Mouse (Mus musculus): ENCODE measurements around the gene Hoxa7. TPM values are rescaled to one million over a fixed set of nuclear protein-coding genes. Genes with fewer than 3 reads are reported as not detected.

The Hoxa7 gene
- polyA plus RNA-seq, 1 experiment from 2014 or later, result 102 TPM

DNA sequence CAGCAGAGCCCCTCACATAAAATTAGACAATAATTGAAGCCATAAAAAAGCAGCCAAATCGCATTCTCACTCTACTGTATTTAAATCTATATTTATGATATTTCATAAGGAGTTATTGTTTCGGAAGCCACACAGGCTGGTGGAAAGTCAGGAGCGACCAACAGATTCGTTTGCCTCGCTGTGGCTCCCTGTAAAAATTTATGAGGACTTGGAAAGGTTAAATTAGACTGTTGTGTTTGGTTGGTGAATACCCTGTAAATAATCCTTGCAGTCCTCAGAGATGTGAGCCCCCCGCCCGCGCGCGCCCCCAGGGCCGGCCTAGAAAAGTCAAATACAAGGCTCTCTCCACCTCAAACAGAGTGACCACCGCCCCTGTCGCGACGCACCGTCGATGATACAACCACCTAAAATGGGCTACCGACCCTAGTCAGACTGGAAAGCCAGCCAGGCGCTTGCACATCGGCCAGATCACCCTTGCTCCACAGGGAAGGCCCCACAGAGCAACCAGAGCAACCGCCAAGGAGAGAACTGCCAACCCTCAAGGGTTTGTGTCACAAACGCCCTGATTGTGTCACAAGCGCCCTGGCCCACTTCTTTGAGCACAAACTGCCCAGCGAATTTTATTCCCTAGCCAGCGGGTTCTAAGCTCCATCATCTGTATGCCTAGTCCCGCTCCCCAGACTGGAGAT, 5.1 kb upstream of the Hoxa7 start:
- under 1% methylated on average over 26 of the region's 26 CpGs for WGBS
- Histone ChIP-seq H3K4me3 (peak overlapping the region; percentile 82), H3K27ac (peak overlapping the region; percentile 90)

GRCm38 (mm10) chr6:52225612-52226568, 4.2 kb upstream of the Hoxa7 start:
- Histone ChIP-seq H3K27me3 (replicated peaks) (peaks cover 17% of the 10 kb centered on the region), H3K9me3 (no peaks in the 10 kb centered on the region), H3K4me3 (peak overlapping the region; percentile 82), H3K36me3 (no peaks in the 10 kb centered on the region), H3K4me1 (peaks cover 19% of the 10 kb centered on the region), H3K9ac (peak overlapping the region; percentile 100), H3K4me2 (replicated peaks) (peak overlapping the region; percentile 99), H3K27ac (peak overlapping the region; percentile 90)
- WGBS, result under 1% methylated on average over 69 of the region's 69 CpGs
- peak; percentile 46 for ATAC-seq (ENCODE audit: low FRiP score, low read depth)

More for the DNA sequence above, 5.1 kb upstream of the Hoxa7 start:
- Histone ChIP-seq H3K36me3 (no peaks in the 10 kb centered on the region), H3K27me3 (replicated peaks) (peaks cover 17% of the 10 kb centered on the region), H3K9ac (peak overlapping the region; percentile 100), H3K4me1 (peaks cover 15% of the 10 kb centered on the region; the same call in 1 of the 2 replicates), H3K4me2 (replicated peaks) (peak overlapping the region; percentile 99), H3K9me3 (no peaks in the 10 kb centered on the region)
- ATAC-seq (ENCODE audit: low FRiP score, low read depth), result no peak; the same call in 1 of the 2 replicates

DNA sequence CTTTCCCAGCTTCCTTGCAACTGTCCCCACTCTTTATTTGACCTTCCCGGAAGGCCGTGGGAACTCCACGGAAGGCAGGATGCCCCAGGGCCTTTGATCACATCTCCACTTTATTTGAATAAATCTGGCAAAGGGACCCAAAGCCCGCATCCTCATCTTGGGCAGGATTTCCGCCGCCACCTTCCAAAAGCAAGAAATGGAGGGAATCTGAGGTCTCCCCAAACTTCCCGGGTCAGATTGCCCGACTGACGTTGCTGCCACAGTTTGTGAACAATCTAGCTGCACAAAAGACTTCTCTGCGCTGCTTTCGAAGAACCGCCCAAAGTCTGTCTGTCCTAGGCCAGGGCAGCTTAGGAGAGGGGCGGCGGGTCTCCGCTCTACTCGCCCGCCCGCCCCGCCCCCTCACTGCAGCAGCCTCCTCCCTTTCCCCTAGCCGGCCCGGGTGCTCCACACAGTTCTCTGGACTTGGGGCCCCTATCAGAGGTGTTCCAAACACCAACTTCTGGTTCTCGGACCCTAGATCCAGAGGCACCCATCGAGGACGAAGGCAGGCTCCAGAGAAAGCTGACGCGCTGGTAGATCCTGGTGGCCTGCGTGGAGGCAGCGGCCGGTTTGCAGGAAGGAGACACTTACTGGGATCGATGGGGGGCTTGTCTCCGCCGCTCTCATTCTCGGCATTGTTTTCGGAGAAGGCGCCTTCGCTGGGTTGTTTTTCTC, 3.4 kb upstream of the Hoxa7 start:
- no peaks in the 10 kb centered on the region for H3K9me3 ChIP-seq
- under 1% methylated on average over 36 of the region's 36 CpGs for WGBS
- peaks cover 12% of the 10 kb centered on the region; the same call in 1 of the 2 replicates for H3K27me3 ChIP-seq (replicated peaks)
- peaks cover 16% of the 10 kb centered on the region for H3K4me1 ChIP-seq
- peak overlapping the region; percentile 82 for H3K4me3 ChIP-seq
- H3K9ac ChIP-seq, result peak overlapping the region; percentile 100
- peak overlapping the region; percentile 90 for H3K27ac ChIP-seq
- peak overlapping the region; percentile 99 for H3K4me2 ChIP-seq (replicated peaks)
- no peak for ATAC-seq (ENCODE audit: low FRiP score, low read depth)
- H3K36me3 ChIP-seq, result no peaks in the 10 kb centered on the region

GRCm38 (mm10) chr6:52223939-52224760, 2.5 kb upstream of the Hoxa7 start:
- Histone ChIP-seq H3K36me3 (no peaks in the 10 kb centered on the region), H3K27ac (peak overlapping the region; percentile 90), H3K4me3 (peak overlapping the region; percentile 82), H3K9me3 (no peaks in the 10 kb centered on the region), H3K4me2 (replicated peaks) (peak overlapping the region; percentile 99), H3K27me3 (replicated peaks) (peaks cover 12% of the 10 kb centered on the region; the same call in 1 of the 2 replicates), H3K4me1 (peaks cover 20% of the 10 kb centered on the region), H3K9ac (peak overlapping the region; percentile 100)
- no peak for ATAC-seq (ENCODE audit: low FRiP score, low read depth)
- 1% methylated on average over 24 of the region's 24 CpGs for WGBS

GRCm38 (mm10) chr6:52222729-52223128, 1.1 kb upstream of the Hoxa7 start:
- Histone ChIP-seq H3K27ac (peak overlapping the region; percentile 99), H3K9ac (peak overlapping the region; percentile 100), H3K27me3 (replicated peaks) (peaks cover 12% of the 10 kb centered on the region; the same call in 1 of the 2 replicates), H3K36me3 (no peaks in the 10 kb centered on the region), H3K9me3 (no peaks in the 10 kb centered on the region), H3K4me3 (peak overlapping the region; percentile 82), H3K4me1 (peaks cover 32% of the 10 kb centered on the region), H3K4me2 (replicated peaks) (peak overlapping the region; percentile 99)
- WGBS, result 6% methylated on average over 13 of the region's 13 CpGs
- ATAC-seq (ENCODE audit: low FRiP score, low read depth), result no peak

DNA sequence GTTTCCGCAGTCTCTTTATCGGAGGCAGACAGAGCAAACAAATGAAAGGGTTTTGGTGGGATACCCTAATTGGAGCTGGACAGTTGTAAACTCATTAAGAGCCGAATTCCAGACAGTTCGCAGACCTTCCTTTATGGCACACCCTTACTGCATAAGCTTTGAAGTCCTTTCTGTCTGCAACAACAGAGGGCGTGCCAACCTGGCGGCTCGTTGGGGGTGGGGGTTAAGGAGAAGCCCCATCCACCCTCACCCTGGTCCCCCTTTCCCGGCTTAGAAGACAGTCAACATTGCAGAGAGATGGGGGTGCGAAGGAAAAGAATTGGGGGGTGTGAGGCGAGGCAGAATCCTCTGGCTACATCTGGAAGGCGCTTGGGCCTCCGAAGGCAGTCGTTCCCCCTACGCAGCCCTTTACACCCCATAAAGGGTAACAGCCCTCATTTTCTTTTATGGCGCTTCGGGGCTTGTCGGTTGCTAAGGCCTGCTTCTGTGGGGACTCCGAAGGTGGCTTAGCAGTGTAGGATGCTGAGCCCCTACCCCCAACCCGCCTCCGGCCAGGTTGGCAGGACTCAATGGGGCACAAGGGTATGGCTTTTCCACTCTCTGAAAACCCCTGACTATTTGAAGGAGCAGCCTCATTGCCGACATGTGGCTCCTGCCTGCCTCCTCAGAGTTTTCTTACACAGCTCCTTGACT, 485 bp upstream of the Hoxa7 start:
- Histone ChIP-seq H3K4me1 (peaks cover 34% of the 10 kb centered on the region), H3K9me3 (no peaks in the 10 kb centered on the region), H3K27me3 (replicated peaks) (peaks cover 12% of the 10 kb centered on the region; the same call in 1 of the 2 replicates), H3K4me2 (replicated peaks) (peak overlapping the region; percentile 99), H3K9ac (peak overlapping the region; percentile 100), H3K4me3 (peak overlapping the region; percentile 82), H3K27ac (peak overlapping the region; percentile 99), H3K36me3 (no peaks in the 10 kb centered on the region)
- 2% methylated on average over 21 of the region's 21 CpGs for WGBS
- peak; percentile 31 for ATAC-seq (ENCODE audit: low FRiP score, low read depth)

DNA sequence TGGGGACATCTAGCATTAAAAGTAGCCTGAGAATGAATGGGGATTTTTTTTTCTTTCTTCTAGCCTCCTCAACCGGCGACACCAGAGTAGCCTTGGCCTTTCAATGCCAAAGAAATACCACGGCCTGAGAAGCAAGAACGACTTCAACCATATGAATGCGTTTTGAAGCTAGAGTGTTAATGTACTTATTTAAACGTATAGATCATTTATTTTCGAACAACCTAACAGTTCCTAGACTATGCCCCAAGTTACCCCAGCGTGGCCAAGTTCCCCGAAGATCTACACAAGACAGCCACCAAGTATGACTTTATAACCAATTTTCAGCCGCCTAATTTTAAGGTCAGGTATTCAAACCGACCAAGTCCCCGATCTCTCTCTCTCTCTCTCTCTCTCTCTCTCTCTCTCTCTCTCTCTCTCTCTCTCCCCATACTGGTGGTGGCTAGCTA, 766 bp downstream of the Hoxa7 start:
- WGBS, result under 1% methylated on average over 12 of the region's 12 CpGs
- H3K4me1 ChIP-seq, result peaks cover 33% of the 10 kb centered on the region
- H3K9ac ChIP-seq, result peak overlapping the region; percentile 100
- ATAC-seq (ENCODE audit: low FRiP score, low read depth), result no peak
- peaks cover 8% of the 10 kb centered on the region; the same call in 1 of the 2 replicates for H3K27me3 ChIP-seq (replicated peaks)
- peak overlapping the region; percentile 99 for H3K27ac ChIP-seq
- no peaks in the 10 kb centered on the region for H3K36me3 ChIP-seq
- peak overlapping the region; percentile 82 for H3K4me3 ChIP-seq
- no peaks in the 10 kb centered on the region for H3K9me3 ChIP-seq
- peak overlapping the region; percentile 99 for H3K4me2 ChIP-seq (replicated peaks)

DNA sequence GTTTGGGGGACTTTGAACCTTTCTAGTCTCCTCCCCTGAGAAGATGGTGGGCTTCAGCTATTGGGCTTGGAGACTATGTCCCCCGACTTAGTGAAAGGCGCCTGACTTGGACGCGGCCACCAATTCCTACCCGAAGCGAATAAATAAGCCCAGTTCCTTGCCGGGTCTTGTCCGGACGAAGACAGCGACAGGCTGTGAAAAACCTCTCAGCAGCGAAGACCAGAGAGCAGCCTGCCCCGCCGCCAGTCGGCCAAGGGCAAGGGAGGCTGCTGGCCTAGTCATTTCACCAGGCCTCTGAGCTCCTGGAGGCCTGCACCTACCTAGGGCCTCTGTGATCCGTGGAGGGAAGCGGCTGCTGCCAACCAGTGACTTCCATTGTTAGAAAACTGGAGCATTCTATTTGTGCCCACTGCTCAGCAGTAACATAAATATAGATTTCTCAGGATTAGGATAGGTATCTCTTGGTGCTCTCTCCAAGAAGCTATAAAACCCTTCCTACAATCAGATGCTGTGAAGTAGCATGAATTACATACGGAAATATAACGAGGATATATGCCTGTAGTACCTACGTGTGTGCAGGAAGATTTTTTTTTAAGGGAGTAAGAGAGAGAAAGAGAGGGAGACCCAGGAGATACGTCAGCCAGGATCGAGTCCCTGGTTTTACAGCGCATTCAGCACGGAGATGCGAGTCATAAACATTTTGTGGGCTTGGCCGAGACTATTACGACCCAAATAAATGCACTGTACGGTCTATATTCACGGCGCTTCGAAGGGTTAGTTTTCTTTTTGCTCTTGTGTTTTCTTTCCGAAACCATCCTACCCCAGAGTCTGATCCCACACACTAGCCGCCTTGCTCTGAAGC, 1.4 kb downstream of the Hoxa7 start:
- Histone ChIP-seq H3K27ac (peak overlapping the region; percentile 99), H3K9ac (peak overlapping the region; percentile 100), H3K27me3 (replicated peaks) (0 out of 2 replicates have a peak, but pooled peaks cover under 1% of the 10 kb centered on the region), H3K36me3 (no peaks in the 10 kb centered on the region), H3K4me1 (peaks cover 34% of the 10 kb centered on the region), H3K4me2 (replicated peaks) (peak overlapping the region; percentile 99), H3K4me3 (peak overlapping the region; percentile 82), H3K9me3 (no peaks in the 10 kb centered on the region)
- WGBS, result 4% methylated on average over 32 of the region's 32 CpGs
- ATAC-seq (ENCODE audit: low FRiP score, low read depth), result no peak

- H3K27me3 ChIP-seq (replicated peaks), result no peaks in the 10 kb centered on the region
- ATAC-seq (ENCODE audit: low FRiP score, low read depth), result no peak
- H3K9ac ChIP-seq, result peak overlapping the region; percentile 100
- peaks cover 42% of the 10 kb centered on the region for H3K4me1 ChIP-seq
- peak overlapping the region; percentile 99 for H3K4me2 ChIP-seq (replicated peaks)
- 11% methylated on average over 9 of the region's 9 CpGs for WGBS
- H3K27ac ChIP-seq, result peak overlapping the region; percentile 99; the same call in 1 of the 2 replicates
- no peaks in the 10 kb centered on the region for H3K9me3 ChIP-seq
- H3K4me3 ChIP-seq, result peak overlapping the region; percentile 82
- H3K36me3 ChIP-seq, result no peaks in the 10 kb centered on the region
Measured at GRCm38 (mm10) chr6:52219234-52219942, 2.3 kb downstream of the Hoxa7 start.
